Mouse (Mus musculus): ENCODE measurements around the gene Rps6ka5. TPM values are rescaled to one million over a fixed set of nuclear protein-coding genes. Genes with fewer than 3 reads are reported as not detected.

Gene Rps6ka5
- polyA plus RNA-seq, 1 experiment from 2014 or later, result 5.2 TPM

GRCm38 (mm10) chr12:100720801-100721200 is 6.0 kb downstream of the Rps6ka5 start:
- Histone ChIP-seq H3K4me3 (no peak overlapping the region), H3K4me1 (peaks cover 13% of the 10 kb centered on the region; the same call in 1 of the 2 replicates), H3K9me3 (no peaks in the 10 kb centered on the region), H3K4me2 (no peak overlapping the region), H3K27me3 (no peaks in the 10 kb centered on the region), H3K9ac (no peak overlapping the region), H3K27ac (no peak overlapping the region), H3K36me3 (no peaks in the 10 kb centered on the region)
- WGBS, result 64% methylated on average over 3 of the region's 3 CpGs
- ATAC-seq (ENCODE audit: borderline replicate concordance, extremely low read depth, low FRiP score, low TSS enrichment), result no peak

DNA sequence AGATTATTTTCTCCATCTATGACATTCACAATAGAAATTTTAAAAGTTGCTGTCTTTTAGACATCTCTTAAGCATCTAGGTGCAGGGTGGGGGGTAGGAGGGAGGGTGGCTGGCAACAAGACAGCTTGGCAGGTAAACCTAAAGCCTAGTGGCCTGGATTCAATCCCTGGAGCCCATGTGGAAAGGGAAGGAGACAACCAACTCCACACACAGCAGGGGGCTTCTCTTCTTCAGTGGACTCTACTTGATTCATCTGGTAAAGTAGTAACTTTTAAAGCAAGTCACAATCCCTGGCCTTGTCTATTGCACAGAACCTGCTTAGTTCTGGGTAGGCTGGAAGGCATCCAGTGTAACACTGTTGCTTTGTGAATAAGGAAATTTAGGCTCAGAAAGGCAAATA is 9.3 kb downstream of the Rps6ka5 start:
- ATAC-seq (ENCODE audit: borderline replicate concordance, extremely low read depth, low FRiP score, low TSS enrichment), result no peak
- H3K27ac ChIP-seq, result no peak overlapping the region

DNA sequence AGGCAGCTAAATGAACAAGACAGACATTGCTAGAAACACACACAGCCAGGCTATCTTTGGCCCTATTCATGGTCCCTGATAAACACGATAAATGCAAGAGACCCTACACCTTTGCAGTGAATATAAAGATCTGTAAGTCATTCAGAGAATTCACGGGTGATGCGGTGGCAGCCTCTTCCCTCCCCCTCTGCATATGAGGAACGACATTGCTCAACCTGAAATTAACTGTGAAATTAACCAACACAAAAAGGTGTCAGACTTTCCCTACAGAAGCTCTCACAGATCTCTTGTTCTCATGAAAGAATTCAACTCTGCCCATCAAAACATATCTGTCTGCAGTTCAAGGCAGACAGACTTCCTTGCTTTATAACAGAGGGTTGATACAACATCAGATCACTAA is 9.8 kb downstream of the Rps6ka5 start:
- Histone ChIP-seq H3K9me3 (no peaks in the 10 kb centered on the region), H3K27ac (no peak overlapping the region), H3K4me3 (no peak overlapping the region), H3K4me1 (0 out of 2 replicates have a peak, but pooled peaks cover 4% of the 10 kb centered on the region), H3K9ac (no peak overlapping the region), H3K27me3 (no peaks in the 10 kb centered on the region), H3K36me3 (no peaks in the 10 kb centered on the region), H3K4me2 (no peak overlapping the region)
- WGBS, result 62% methylated on average over 4 of the region's 4 CpGs
- ATAC-seq (ENCODE audit: borderline replicate concordance, extremely low read depth, low FRiP score, low TSS enrichment), result no peak

More for the DNA sequence above, 9.3 kb downstream of the Rps6ka5 start:
- H3K36me3 ChIP-seq, result no peaks in the 10 kb centered on the region
- H3K4me1 ChIP-seq, result no peaks in the 10 kb centered on the region
- H3K9me3 ChIP-seq, result no peaks in the 10 kb centered on the region
- H3K4me3 ChIP-seq, result no peak overlapping the region
- H3K4me2 ChIP-seq, result no peak overlapping the region
- H3K9ac ChIP-seq, result no peak overlapping the region
- H3K27me3 ChIP-seq, result no peaks in the 10 kb centered on the region

DNA sequence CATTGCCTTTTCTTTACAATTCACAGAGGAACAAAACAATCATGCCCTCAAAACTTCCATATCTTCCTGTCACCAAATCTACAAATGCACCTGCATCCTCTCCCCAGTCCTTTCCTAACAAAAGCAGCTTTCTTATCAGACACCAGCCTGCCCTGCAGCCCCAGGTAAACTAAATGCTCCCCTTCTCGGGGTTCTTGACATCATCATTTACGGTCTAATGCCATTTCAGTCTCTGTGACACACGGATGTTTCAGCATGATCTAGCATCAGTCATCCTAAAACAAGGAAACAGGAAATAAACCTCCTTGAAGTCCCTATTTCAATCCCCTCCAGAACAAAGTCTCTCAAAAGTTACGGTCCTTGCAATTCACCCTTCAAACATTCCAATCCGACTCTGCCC is 15.0 kb downstream of the Rps6ka5 start:
- no peak overlapping the region for H3K4me3 ChIP-seq
- ATAC-seq (ENCODE audit: borderline replicate concordance, extremely low read depth, low FRiP score, low TSS enrichment), result no peak
- peaks cover 8% of the 10 kb centered on the region; the same call in 1 of the 2 replicates for H3K4me1 ChIP-seq
- no peaks in the 10 kb centered on the region for H3K36me3 ChIP-seq
- no peak overlapping the region for H3K9ac ChIP-seq
- no peak overlapping the region for H3K27ac ChIP-seq
- no peaks in the 10 kb centered on the region for H3K9me3 ChIP-seq
- H3K27me3 ChIP-seq, result no peaks in the 10 kb centered on the region
- H3K4me2 ChIP-seq, result no peak overlapping the region
- WGBS, result 61% methylated on average over 5 of the region's 5 CpGs

- peak overlapping the region; percentile 33; the same call in 1 of the 2 replicates for H3K27ac ChIP-seq
- peaks cover 8% of the 10 kb centered on the region; the same call in 1 of the 2 replicates for H3K4me1 ChIP-seq
- H3K36me3 ChIP-seq, result no peaks in the 10 kb centered on the region
- H3K9me3 ChIP-seq, result no peaks in the 10 kb centered on the region
- no peak overlapping the region for H3K9ac ChIP-seq
- ATAC-seq (ENCODE audit: borderline replicate concordance, extremely low read depth, low FRiP score, low TSS enrichment), result no peak
- WGBS, result 52% methylated on average over 10 of the region's 10 CpGs
- no peaks in the 10 kb centered on the region for H3K27me3 ChIP-seq
- no peak overlapping the region for H3K4me2 ChIP-seq
- no peak overlapping the region for H3K4me3 ChIP-seq
Measured at GRCm38 (mm10) chr12:100711116-100711691, 15.6 kb downstream of the Rps6ka5 start.

DNA sequence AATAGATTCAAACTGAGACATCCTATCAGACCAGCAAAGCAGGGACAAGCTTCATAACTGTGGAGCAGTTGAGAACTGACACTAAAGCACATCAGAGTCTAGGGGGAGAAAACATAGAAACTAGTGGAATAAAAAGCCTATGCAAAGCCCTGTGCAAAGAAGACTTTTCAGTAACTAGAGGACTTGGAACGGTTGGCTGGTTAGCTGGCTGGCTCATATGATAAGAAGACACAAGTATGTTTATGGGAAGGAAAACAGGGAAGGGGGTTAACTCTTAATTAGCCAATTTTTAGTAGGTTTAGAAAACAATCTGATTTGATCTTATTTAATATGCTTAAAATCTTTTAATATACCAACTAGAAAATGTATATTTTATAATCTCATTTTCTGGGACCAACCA is 16.4 kb downstream of the Rps6ka5 start:
- H3K27ac ChIP-seq, result no peak overlapping the region
- 11% methylated on average over 1 of the region's 1 CpGs for WGBS
- no peak overlapping the region for H3K4me2 ChIP-seq
- ATAC-seq (ENCODE audit: borderline replicate concordance, extremely low read depth, low FRiP score, low TSS enrichment), result no peak
- no peak overlapping the region for H3K4me3 ChIP-seq
- H3K4me1 ChIP-seq, result peaks cover 8% of the 10 kb centered on the region; the same call in 1 of the 2 replicates
- H3K36me3 ChIP-seq, result no peaks in the 10 kb centered on the region
- H3K9me3 ChIP-seq, result no peaks in the 10 kb centered on the region
- H3K9ac ChIP-seq, result no peak overlapping the region
- H3K27me3 ChIP-seq, result no peaks in the 10 kb centered on the region

DNA sequence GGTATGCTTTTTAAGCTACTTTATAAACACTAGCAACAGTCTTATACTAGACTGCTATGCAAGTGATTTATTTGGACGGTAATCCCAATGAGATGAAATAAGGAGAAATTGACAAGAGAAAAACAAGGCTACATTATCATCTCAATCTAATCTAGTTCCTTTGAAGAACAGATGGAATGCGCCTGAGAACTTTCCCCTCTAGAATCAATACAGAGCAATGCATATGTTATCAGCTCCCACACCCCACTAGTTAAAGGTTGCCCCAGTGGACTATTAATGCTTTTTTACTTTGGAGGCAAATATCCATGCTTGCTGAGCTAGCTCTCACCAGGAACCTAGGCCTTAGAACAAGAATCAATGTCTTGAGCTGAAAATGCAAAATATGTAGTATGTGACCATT is 19.5 kb downstream of the Rps6ka5 start:
- Histone ChIP-seq H3K36me3 (no peaks in the 10 kb centered on the region), H3K27ac (no peak overlapping the region), H3K4me1 (peaks cover 8% of the 10 kb centered on the region; the same call in 1 of the 2 replicates), H3K4me2 (no peak overlapping the region), H3K27me3 (no peaks in the 10 kb centered on the region), H3K4me3 (no peak overlapping the region), H3K9ac (no peak overlapping the region), H3K9me3 (no peaks in the 10 kb centered on the region)
- 87% methylated on average over 2 of the region's 2 CpGs for WGBS
- no peak for ATAC-seq (ENCODE audit: borderline replicate concordance, extremely low read depth, low FRiP score, low TSS enrichment)

DNA sequence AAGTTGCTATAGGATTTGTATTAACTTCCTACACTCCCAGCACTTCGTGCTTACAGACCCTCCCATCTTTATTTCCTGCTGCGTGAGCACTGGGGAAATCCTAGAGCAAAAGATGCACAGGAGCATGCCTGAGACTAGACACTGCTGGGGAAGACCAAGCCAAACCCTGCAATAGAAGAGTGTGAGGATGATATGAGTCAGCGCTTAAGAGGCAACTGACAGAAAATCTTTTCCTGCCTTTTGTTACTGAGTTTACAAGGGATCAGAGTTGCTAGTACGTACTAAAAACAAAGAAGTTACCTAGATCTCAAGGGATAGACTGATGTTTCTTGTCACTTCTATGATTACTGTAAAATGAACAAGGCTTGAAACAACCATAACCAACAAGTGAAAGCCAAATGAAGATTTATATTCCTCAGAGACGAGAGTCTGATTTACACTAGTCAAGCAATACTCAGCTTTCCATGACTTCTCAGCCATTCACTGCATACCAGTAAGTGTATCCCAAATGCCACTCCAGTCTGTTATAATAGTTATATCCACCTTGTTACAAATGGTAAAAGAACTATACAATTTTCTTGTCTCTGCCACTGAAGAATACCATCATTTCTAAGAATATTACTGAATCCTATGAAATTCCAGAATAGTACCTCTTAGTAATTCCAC is 21.6 kb downstream of the Rps6ka5 start:
- H3K9me3 ChIP-seq, result no peaks in the 10 kb centered on the region
- H3K9ac ChIP-seq, result no peak overlapping the region
- H3K4me2 ChIP-seq, result no peak overlapping the region
- H3K4me3 ChIP-seq, result no peak overlapping the region
- no peaks in the 10 kb centered on the region for H3K4me1 ChIP-seq
- no peaks in the 10 kb centered on the region for H3K27me3 ChIP-seq
- no peak for ATAC-seq (ENCODE audit: borderline replicate concordance, extremely low read depth, low FRiP score, low TSS enrichment)
- H3K27ac ChIP-seq, result no peak overlapping the region
- no peaks in the 10 kb centered on the region for H3K36me3 ChIP-seq
- WGBS, result 63% methylated on average over 5 of the region's 5 CpGs

- WGBS, result 88% methylated on average over 1 of the region's 1 CpGs
- H3K4me3 ChIP-seq, result no peak overlapping the region
- ATAC-seq (ENCODE audit: borderline replicate concordance, extremely low read depth, low FRiP score, low TSS enrichment), result no peak
- H3K36me3 ChIP-seq, result no peaks in the 10 kb centered on the region
- no peak overlapping the region for H3K9ac ChIP-seq
- no peaks in the 10 kb centered on the region for H3K9me3 ChIP-seq
- no peak overlapping the region for H3K27ac ChIP-seq
- H3K27me3 ChIP-seq, result no peaks in the 10 kb centered on the region
- no peaks in the 10 kb centered on the region for H3K4me1 ChIP-seq
- no peak overlapping the region for H3K4me2 ChIP-seq
Measured at GRCm38 (mm10) chr12:100698019-100698418, 28.8 kb downstream of the Rps6ka5 start.

DNA sequence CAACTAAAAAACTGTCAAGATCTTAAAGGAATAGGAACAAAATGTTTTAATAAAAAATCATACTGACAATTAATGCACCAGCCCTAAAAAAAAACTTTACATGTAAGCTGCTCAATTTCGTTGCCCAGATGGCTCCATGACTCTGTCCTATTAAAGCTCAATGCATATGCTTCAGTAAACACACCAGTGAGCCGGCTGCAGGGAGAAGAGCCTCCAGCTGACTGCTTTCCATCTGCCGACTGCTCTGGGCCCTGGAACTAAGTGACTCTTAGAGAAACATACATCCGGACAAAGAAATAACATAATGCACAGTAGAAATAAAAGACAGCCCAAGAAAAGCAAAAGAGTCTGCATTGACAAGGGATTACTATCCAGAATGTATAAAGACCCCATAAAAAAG is 30.2 kb downstream of the Rps6ka5 start:
- ATAC-seq (ENCODE audit: borderline replicate concordance, extremely low read depth, low FRiP score, low TSS enrichment), result no peak

GRCm38 (mm10) chr12:100695252-100695651 is 31.5 kb downstream of the Rps6ka5 start:
- H3K4me3 ChIP-seq, result no peak overlapping the region
- H3K9me3 ChIP-seq, result no peaks in the 10 kb centered on the region
- H3K27me3 ChIP-seq, result no peaks in the 10 kb centered on the region
- no peak overlapping the region for H3K9ac ChIP-seq
- H3K36me3 ChIP-seq, result no peaks in the 10 kb centered on the region
- no peak overlapping the region for H3K4me2 ChIP-seq
- WGBS, result 83% methylated on average over 3 of the region's 3 CpGs
- no peak for ATAC-seq (ENCODE audit: borderline replicate concordance, extremely low read depth, low FRiP score, low TSS enrichment)
- no peak overlapping the region for H3K27ac ChIP-seq
- H3K4me1 ChIP-seq, result no peaks in the 10 kb centered on the region

More for the DNA sequence above, 30.2 kb downstream of the Rps6ka5 start:
- no peak overlapping the region for H3K27ac ChIP-seq
- no peaks in the 10 kb centered on the region for H3K27me3 ChIP-seq
- no peak overlapping the region for H3K4me2 ChIP-seq
- no peak overlapping the region for H3K9ac ChIP-seq
- H3K4me3 ChIP-seq, result no peak overlapping the region
- H3K9me3 ChIP-seq, result no peaks in the 10 kb centered on the region
- no peaks in the 10 kb centered on the region for H3K4me1 ChIP-seq
- 23% methylated on average over 4 of the region's 4 CpGs for whole genome bisulfite sequencing
- H3K36me3 ChIP-seq, result no peaks in the 10 kb centered on the region

GRCm38 (mm10) chr12:100692208-100692607 is 34.6 kb downstream of the Rps6ka5 start:
- H3K27ac ChIP-seq, result no peak overlapping the region
- H3K4me1 ChIP-seq, result no peaks in the 10 kb centered on the region
- no peak overlapping the region for H3K4me2 ChIP-seq
- H3K27me3 ChIP-seq, result no peaks in the 10 kb centered on the region
- WGBS, result 60% methylated on average over 3 of the region's 3 CpGs
- ATAC-seq (ENCODE audit: borderline replicate concordance, extremely low read depth, low FRiP score, low TSS enrichment), result no peak
- H3K9me3 ChIP-seq, result no peaks in the 10 kb centered on the region
- no peak overlapping the region for H3K4me3 ChIP-seq
- H3K36me3 ChIP-seq, result no peaks in the 10 kb centered on the region
- no peak overlapping the region for H3K9ac ChIP-seq

Measured in lung, embryonic 15.5 days (tissue).